Mouse (Mus musculus): ENCODE results near the gene Slc25a24. TPM values are rescaled to one million over a fixed set of nuclear protein-coding genes. Genes with fewer than 3 reads are reported as not detected.

Gene Slc25a24
- polyA plus RNA-seq, 1 experiment from 2014 or later, result 45.5 TPM

- Histone ChIP-seq H3K4me2 (no peak overlapping the region), H3K27me3 (no peaks in the 10 kb centered on the region), H3K36me3 (peaks cover 30% of the 10 kb centered on the region), H3K9ac (replicated peaks) (no peak overlapping the region), H3K27ac (no peak overlapping the region), H3K4me3 (replicated peaks) (no peak overlapping the region), H3K9me3 (no peaks in the 10 kb centered on the region), H3K4me1 (replicated peaks) (0 out of 2 replicates have a peak, but pooled peaks cover 2% of the 10 kb centered on the region)
- no peak for ATAC-seq (ENCODE audit: insufficient number of reproducible peaks, insufficient read depth, low FRiP score, low TSS enrichment, low read depth)
- WGBS, result 79% methylated on average over 2 of the region's 2 CpGs
Measured at GRCm38 (mm10) chr3:109169121-109169520, 46.2 kb downstream of the Slc25a24 start.

- Histone ChIP-seq H3K4me3 (replicated peaks) (no peak overlapping the region), H3K27me3 (no peaks in the 10 kb centered on the region), H3K27ac (no peak overlapping the region), H3K36me3 (peaks cover 9% of the 10 kb centered on the region), H3K9me3 (no peaks in the 10 kb centered on the region), H3K4me1 (replicated peaks) (0 out of 2 replicates have a peak, but pooled peaks cover 2% of the 10 kb centered on the region), H3K9ac (replicated peaks) (no peak overlapping the region), H3K4me2 (no peak overlapping the region)
- 29% methylated on average over 15 of the region's 15 CpGs for WGBS
- peak; percentile 73; the same call in 1 of the 2 replicates for ATAC-seq (ENCODE audit: insufficient number of reproducible peaks, insufficient read depth, low FRiP score, low TSS enrichment, low read depth)
Measured at GRCm38 (mm10) chr3:109171070-109171778, 48.3 kb downstream of the Slc25a24 start.

GRCm38 (mm10) chr3:109174394-109174793, 51.4 kb downstream of the Slc25a24 start:
- H3K36me3 ChIP-seq, result 0 out of 2 replicates have a peak, but pooled peaks cover 5% of the 10 kb centered on the region
- H3K9me3 ChIP-seq, result no peaks in the 10 kb centered on the region
- no peak overlapping the region for H3K9ac ChIP-seq (replicated peaks)
- H3K4me2 ChIP-seq, result no peak overlapping the region
- H3K4me1 ChIP-seq (replicated peaks), result 0 out of 2 replicates have a peak, but pooled peaks cover 2% of the 10 kb centered on the region
- H3K27me3 ChIP-seq, result no peaks in the 10 kb centered on the region; the same call in 1 of the 2 replicates
- H3K4me3 ChIP-seq (replicated peaks), result no peak overlapping the region
- 78% methylated on average over 5 of the region's 5 CpGs for WGBS
- H3K27ac ChIP-seq, result no peak overlapping the region
- no peak for ATAC-seq (ENCODE audit: insufficient number of reproducible peaks, insufficient read depth, low FRiP score, low TSS enrichment, low read depth)

- no peak for ATAC-seq (ENCODE audit: insufficient number of reproducible peaks, insufficient read depth, low FRiP score, low TSS enrichment, low read depth)
- H3K27me3 ChIP-seq, result no peaks in the 10 kb centered on the region; the same call in 1 of the 2 replicates
- H3K4me3 ChIP-seq (replicated peaks), result no peak overlapping the region
- no peaks in the 10 kb centered on the region for H3K4me1 ChIP-seq (replicated peaks)
- no peak overlapping the region for H3K9ac ChIP-seq (replicated peaks)
- H3K4me2 ChIP-seq, result no peak overlapping the region
- H3K27ac ChIP-seq, result no peak overlapping the region
- H3K36me3 ChIP-seq, result no peaks in the 10 kb centered on the region
- WGBS, result 63% methylated on average over 6 of the region's 6 CpGs
- H3K9me3 ChIP-seq, result no peaks in the 10 kb centered on the region
Measured at GRCm38 (mm10) chr3:109178705-109179104, 55.8 kb downstream of the Slc25a24 start.

- Histone ChIP-seq H3K4me2 (no peak overlapping the region), H3K27ac (no peak overlapping the region)
- ATAC-seq (ENCODE audit: insufficient number of reproducible peaks, insufficient read depth, low FRiP score, low TSS enrichment, low read depth), result no peak
Measured at GRCm38 (mm10) chr3:109179528-109180076, 56.7 kb downstream of the Slc25a24 start.

GRCm38 (mm10) chr3:109196166-109196565, 73.2 kb downstream of the Slc25a24 start:
- WGBS, result 86% methylated on average over 2 of the region's 2 CpGs

More at GRCm38 (mm10) chr3:109179528-109180076, 56.7 kb downstream of the Slc25a24 start:
- no peaks in the 10 kb centered on the region for H3K4me1 ChIP-seq (replicated peaks)
- H3K9me3 ChIP-seq, result no peaks in the 10 kb centered on the region
- H3K27me3 ChIP-seq, result no peaks in the 10 kb centered on the region; the same call in 1 of the 2 replicates
- no peak overlapping the region for H3K9ac ChIP-seq (replicated peaks)
- 48% methylated on average over 6 of the region's 6 CpGs for WGBS
- no peak overlapping the region for H3K4me3 ChIP-seq (replicated peaks)
- no peaks in the 10 kb centered on the region for H3K36me3 ChIP-seq

GRCm38 (mm10) chr3:109199280-109199679, 76.3 kb downstream of the Slc25a24 start:
- H3K9me3 ChIP-seq, result no peaks in the 10 kb centered on the region
- H3K4me2 ChIP-seq, result no peak overlapping the region
- H3K27ac ChIP-seq, result no peak overlapping the region
- no peaks in the 10 kb centered on the region for H3K27me3 ChIP-seq
- WGBS, result 83% methylated on average over 1 of the region's 1 CpGs
- no peaks in the 10 kb centered on the region for H3K4me1 ChIP-seq (replicated peaks)
- no peaks in the 10 kb centered on the region for H3K36me3 ChIP-seq
- H3K4me3 ChIP-seq (replicated peaks), result no peak overlapping the region
- ATAC-seq (ENCODE audit: insufficient number of reproducible peaks, insufficient read depth, low FRiP score, low TSS enrichment, low read depth), result no peak
- no peak overlapping the region for H3K9ac ChIP-seq (replicated peaks)

More at GRCm38 (mm10) chr3:109196166-109196565, 73.2 kb downstream of the Slc25a24 start:
- Histone ChIP-seq H3K4me3 (replicated peaks) (no peak overlapping the region), H3K9me3 (no peaks in the 10 kb centered on the region), H3K9ac (replicated peaks) (no peak overlapping the region), H3K27me3 (no peaks in the 10 kb centered on the region), H3K4me2 (no peak overlapping the region), H3K4me1 (replicated peaks) (no peaks in the 10 kb centered on the region), H3K27ac (no peak overlapping the region), H3K36me3 (no peaks in the 10 kb centered on the region)
- ATAC-seq (ENCODE audit: insufficient number of reproducible peaks, insufficient read depth, low FRiP score, low TSS enrichment, low read depth), result no peak

- WGBS, result 91% methylated on average over 3 of the region's 3 CpGs
- Histone ChIP-seq H3K4me3 (replicated peaks) (no peak overlapping the region), H3K4me1 (replicated peaks) (no peaks in the 10 kb centered on the region), H3K4me2 (no peak overlapping the region), H3K36me3 (no peaks in the 10 kb centered on the region), H3K27ac (no peak overlapping the region), H3K9ac (replicated peaks) (no peak overlapping the region), H3K27me3 (no peaks in the 10 kb centered on the region), H3K9me3 (no peaks in the 10 kb centered on the region)
- no peak for ATAC-seq (ENCODE audit: insufficient number of reproducible peaks, insufficient read depth, low FRiP score, low TSS enrichment, low read depth)
Measured at GRCm38 (mm10) chr3:109212322-109212721, 89.4 kb downstream of the Slc25a24 start.

GRCm38 (mm10) chr3:109216352-109216751, 93.4 kb downstream of the Slc25a24 start:
- no peak for ATAC-seq (ENCODE audit: insufficient number of reproducible peaks, insufficient read depth, low FRiP score, low TSS enrichment, low read depth)
- Histone ChIP-seq H3K4me2 (no peak overlapping the region), H3K4me1 (replicated peaks) (no peaks in the 10 kb centered on the region), H3K9me3 (no peaks in the 10 kb centered on the region), H3K4me3 (replicated peaks) (no peak overlapping the region), H3K27me3 (no peaks in the 10 kb centered on the region), H3K27ac (no peak overlapping the region), H3K9ac (replicated peaks) (no peak overlapping the region), H3K36me3 (no peaks in the 10 kb centered on the region)

All from limb, embryonic 12.5 days (tissue).